Mouse (Mus musculus) neural tube, embryonic 12.5 days (tissue): ENCODE results near the gene Tuba1c. TPM values are rescaled to one million over a fixed set of nuclear protein-coding genes. Genes with fewer than 3 reads are reported as not detected.

ENCODE experiments used
- ATAC-seq: fragments of 200-750 bp; cut with Nextera tagmentation; 2 replicates; pipeline ENCODE4 v1.8.0; 2017; ENCODE audit warnings: low read depth, mild to moderate bottlenecking, moderate TSS enrichment, moderate library complexity; ENCODE audit not compliant: low FRiP score
- H3K27ac ChIP-seq: fragments of 300-500 bp; sonication (generic); 2 replicates; pipeline ENCODE4 v1.5.1; 2016
- H3K27me3 ChIP-seq: fragments of 300-500 bp; sonication (generic); replicated peaks from 2 replicates; pipeline ENCODE4 v1.6.1; 2016; ENCODE audit warnings: mild to moderate bottlenecking
- H3K36me3 ChIP-seq: fragments of 300-500 bp; sonication (generic); 2 replicates; pipeline ENCODE4 v1.6.1; 2016; ENCODE audit warnings: mild to moderate bottlenecking
- H3K4me1 ChIP-seq: fragments of 300-500 bp; sonication (generic); 2 replicates; pipeline ENCODE4 v1.6.1; 2016
- H3K4me2 ChIP-seq: fragments of 300-500 bp; sonication (generic); replicated peaks from 2 replicates; pipeline ENCODE4 v1.6.1; 2016; ENCODE audit warnings: mild to moderate bottlenecking
- H3K4me3 ChIP-seq: fragments of 300-500 bp; sonication (generic); 2 replicates; pipeline ENCODE4 v1.5.1; 2016
- H3K9ac ChIP-seq: fragments of 300-500 bp; sonication (generic); 2 replicates; pipeline ENCODE4 v1.6.1; 2016; ENCODE audit warnings: mild to moderate bottlenecking
- H3K9me3 ChIP-seq: fragments of 300-500 bp; sonication (generic); 2 replicates; pipeline ENCODE4 v1.6.1; 2016; ENCODE audit warnings: mild to moderate bottlenecking
- WGBS: fragments of 180-500 bp; shearing (Covaris S2); methylation state at CpG from one replicate; pipeline ENCODE4 v1.1.7; 2016; 5-methylcytosine and 5-hydroxymethylcytosine counted together
- polyA plus RNA-seq: library from polyadenylated mRNA; unstranded; fragments of >200 nt; fragmentation: Nextera tagmentation; extraction: Ambion mirVana; gene quantifications from 2 replicates; pipeline ENCODE4 v1.2.1, GENCODE M21; 2016

The Tuba1c gene
- polyA plus RNA-seq, 1 experiment from 2014 or later = 62.0 TPM

- WGBS = 29% methylated on average over 11 of the region's 12 CpGs
- H3K9me3 ChIP-seq = no peaks in the 10 kb centered on the region
- H3K4me3 ChIP-seq = no peak overlapping the region
- H3K9ac ChIP-seq = peak overlapping the region; percentile 69
- H3K4me2 ChIP-seq = peak overlapping the region; percentile 71
- peaks cover 65% of the 10 kb centered on the region for H3K4me1 ChIP-seq
- H3K27me3 ChIP-seq = no peaks in the 10 kb centered on the region
- H3K27ac ChIP-seq = peak overlapping the region; percentile 95
- H3K36me3 ChIP-seq = no peaks in the 10 kb centered on the region
- no peak for ATAC-seq
These were observed 39.8 kb upstream of the Tuba1c start for GRCm38 (mm10) chr15:98989701-98990430.

- peak overlapping the region; percentile 71 for H3K4me2 ChIP-seq
- no peaks in the 10 kb centered on the region for H3K27me3 ChIP-seq
- 15% methylated on average over 15 of the region's 15 CpGs for whole genome bisulfite sequencing
- no peaks in the 10 kb centered on the region for H3K9me3 ChIP-seq
- H3K9ac ChIP-seq = peak overlapping the region; percentile 69
- ATAC-seq = no peak
- H3K4me3 ChIP-seq = peak overlapping the region; percentile 16
- H3K36me3 ChIP-seq = no peaks in the 10 kb centered on the region
- H3K4me1 ChIP-seq = peaks cover 65% of the 10 kb centered on the region
- peak overlapping the region; percentile 95 for H3K27ac ChIP-seq
These were observed 38.8 kb upstream of the Tuba1c start for GRCm38 (mm10) chr15:98990669-98991539.

GRCm38 (mm10) chr15:98991540-98992050 is 38.1 kb upstream of the Tuba1c start:
- H3K9ac ChIP-seq = peak overlapping the region; percentile 69
- 7% methylated on average over 9 of the region's 9 CpGs for WGBS

GRCm38 (mm10) chr15:98992086-98992912 is 37.4 kb upstream of the Tuba1c start:
- Histone ChIP-seq H3K9ac (peak overlapping the region; percentile 69), H3K9me3 (no peaks in the 10 kb centered on the region), H3K36me3 (no peaks in the 10 kb centered on the region), H3K4me2 (peak overlapping the region; percentile 71), H3K4me3 (peak overlapping the region; percentile 36; the same call in 1 of the 2 replicates), H3K4me1 (peaks cover 60% of the 10 kb centered on the region), H3K27me3 (no peaks in the 10 kb centered on the region), H3K27ac (peak overlapping the region; percentile 95)
- ATAC-seq = peak; percentile 55
- 28% methylated on average over 17 of the region's 17 CpGs for WGBS

More at GRCm38 (mm10) chr15:98991540-98992050, 38.1 kb upstream of the Tuba1c start:
- no peaks in the 10 kb centered on the region for H3K27me3 ChIP-seq
- no peaks in the 10 kb centered on the region for H3K36me3 ChIP-seq
- H3K9me3 ChIP-seq = no peaks in the 10 kb centered on the region
- H3K27ac ChIP-seq = peak overlapping the region; percentile 95
- H3K4me2 ChIP-seq = peak overlapping the region; percentile 71
- no peak for ATAC-seq
- H3K4me1 ChIP-seq = peaks cover 65% of the 10 kb centered on the region
- peak overlapping the region; percentile 16 for H3K4me3 ChIP-seq

GRCm38 (mm10) chr15:98993093-98993793 is 36.4 kb upstream of the Tuba1c start:
- peak; percentile 84 for ATAC-seq
- Histone ChIP-seq H3K4me1 (peaks cover 56% of the 10 kb centered on the region), H3K9me3 (no peaks in the 10 kb centered on the region), H3K36me3 (no peaks in the 10 kb centered on the region), H3K9ac (peak overlapping the region; percentile 69), H3K27me3 (no peaks in the 10 kb centered on the region), H3K27ac (peak overlapping the region; percentile 95), H3K4me2 (peak overlapping the region; percentile 71), H3K4me3 (peak overlapping the region; percentile 36)
- 4% methylated on average over 35 of the region's 35 CpGs for WGBS

GRCm38 (mm10) chr15:98993865-98994264 is 35.8 kb upstream of the Tuba1c start:
- WGBS = 3% methylated on average over 11 of the region's 11 CpGs
- H3K4me2 ChIP-seq = peak overlapping the region; percentile 71
- H3K9ac ChIP-seq = no peak overlapping the region
- H3K4me3 ChIP-seq = no peak overlapping the region
- no peaks in the 10 kb centered on the region for H3K27me3 ChIP-seq
- no peak overlapping the region for H3K27ac ChIP-seq
- peaks cover 54% of the 10 kb centered on the region for H3K4me1 ChIP-seq
- no peaks in the 10 kb centered on the region for H3K36me3 ChIP-seq
- no peak for ATAC-seq
- no peaks in the 10 kb centered on the region for H3K9me3 ChIP-seq

GRCm38 (mm10) chr15:98994957-98995520 is 34.7 kb upstream of the Tuba1c start:
- H3K4me3 ChIP-seq = no peak overlapping the region
- H3K4me2 ChIP-seq = no peak overlapping the region
- H3K27ac ChIP-seq = no peak overlapping the region
- no peak for ATAC-seq
- H3K4me1 ChIP-seq = peaks cover 42% of the 10 kb centered on the region
- H3K36me3 ChIP-seq = no peaks in the 10 kb centered on the region
- no peaks in the 10 kb centered on the region for H3K27me3 ChIP-seq
- H3K9me3 ChIP-seq = no peaks in the 10 kb centered on the region
- H3K9ac ChIP-seq = no peak overlapping the region
- WGBS = 90% methylated on average over 9 of the region's 9 CpGs

GRCm38 (mm10) chr15:98996840-98997239 is 32.9 kb upstream of the Tuba1c start:
- H3K9ac ChIP-seq = no peak overlapping the region
- H3K36me3 ChIP-seq = no peaks in the 10 kb centered on the region
- H3K27ac ChIP-seq = no peak overlapping the region
- no peak overlapping the region for H3K4me3 ChIP-seq
- no peaks in the 10 kb centered on the region for H3K27me3 ChIP-seq
- peaks cover 37% of the 10 kb centered on the region for H3K4me1 ChIP-seq
- no peaks in the 10 kb centered on the region for H3K9me3 ChIP-seq
- WGBS = 84% methylated on average over 7 of the region's 7 CpGs
- no peak overlapping the region for H3K4me2 ChIP-seq
- ATAC-seq = no peak

GRCm38 (mm10) chr15:98997938-98998774 is 31.5 kb upstream of the Tuba1c start:
- no peak for ATAC-seq
- Histone ChIP-seq H3K9me3 (no peaks in the 10 kb centered on the region), H3K36me3 (no peaks in the 10 kb centered on the region), H3K4me1 (peaks cover 27% of the 10 kb centered on the region), H3K9ac (no peak overlapping the region), H3K27ac (no peak overlapping the region), H3K4me2 (no peak overlapping the region), H3K27me3 (no peaks in the 10 kb centered on the region), H3K4me3 (no peak overlapping the region)
- 52% methylated on average over 13 of the region's 13 CpGs for WGBS

GRCm38 (mm10) chr15:98998775-98999157 is 30.9 kb upstream of the Tuba1c start:
- 38% methylated on average over 6 of the region's 6 CpGs for WGBS
- H3K4me3 ChIP-seq = no peak overlapping the region
- no peaks in the 10 kb centered on the region for H3K27me3 ChIP-seq
- no peaks in the 10 kb centered on the region for H3K36me3 ChIP-seq
- no peak overlapping the region for H3K4me2 ChIP-seq
- H3K4me1 ChIP-seq = peaks cover 24% of the 10 kb centered on the region
- no peak overlapping the region for H3K27ac ChIP-seq
- no peak for ATAC-seq
- no peak overlapping the region for H3K9ac ChIP-seq
- H3K9me3 ChIP-seq = no peaks in the 10 kb centered on the region
